17 mouse cellular contexts compared by ENCODE assay signal in genomic region chr19:27693706-27694105, GRCm38 (mm10).
DNase-seq lines count a peak whose midpoint lies in the region; ATAC-seq and TF ChIP-seq lines count a peak whose summit lies in the region.
"Had no signal": no experiment of that assay in that cellular context is flagged by ENCODE, and none has a peak within 500 bp of the region (broad histone marks: within the 10 kb centered on the region; RNA-seq: fewer than 3 reads in every experiment).

No protein-coding gene starts in this region.

- WGBS in hindbrain, postnatal 0 days: 81% methylated on average over 7 of the region's 7 CpGs
- 75% methylated on average over 7 of the region's 7 CpGs for WGBS in hindbrain, embryonic 10.5 days

- peak; percentile 36 for TF ChIP-seq RAD21 in MEL (IDR thresholded peaks at IDR 0.05; ENCODE audit: low read depth, low read length)

- TF ChIP-seq EP300 in MEL (IDR thresholded peaks at IDR 0.05; ENCODE audit: low read depth in 1 of 2, low read length in 2 of 2): no peak

- H3K36me3 ChIP-seq in hindbrain, postnatal 0 days (ENCODE audit: insufficient read depth, low read length): no peaks in the 10 kb centered on the region
- H3K36me3 ChIP-seq in hindbrain, embryonic 10.5 days: no peaks in the 10 kb centered on the region
- H3K36me3 ChIP-seq in testis, adult 2 months (ENCODE audit: control insufficient read depth, insufficient read depth, low read length): no peaks in the 10 kb centered on the region
- H3K36me3 ChIP-seq in MEL (ENCODE audit: control insufficient read depth in 1 of 2, insufficient read depth in 2 of 2, low read length in 2 of 2): no peaks in the 10 kb centered on the region
- H3K36me3 ChIP-seq: forebrain, embryonic 12.5 days; kidney, embryonic 15.5 days had no signal

- ATAC-seq in hindbrain, postnatal 0 days: no peak
- ATAC-seq: activated CD4-positive, CD25-positive, alpha-beta regulatory T cell, adult 4 months; inflammation-experienced regulatory T-cells, adult 6 months had no signal

- no peak for TF ChIP-seq POLR2A in testis, adult 2 months (IDR thresholded peaks at IDR 0.05; ENCODE audit: control insufficient read depth, low read depth, low read length)
- TF ChIP-seq POLR2A in MEL (IDR thresholded peaks at IDR 0.05; ENCODE audit: control insufficient read depth in 1 of 2, insufficient read depth in 1 of 2, low read depth in 1 of 2, low read length in 2 of 2, poor library complexity in 1 of 2): no peak

- DNase-seq in hindbrain, postnatal 0 days (ENCODE audit: low spot score): no peak
- no peak for DNase-seq in hindbrain, embryonic 10.5 days (ENCODE audit: low spot score)
- no peak for DNase-seq in testis, postnatal 10 days (ENCODE audit: low spot score)
- DNase-seq in MEL (ENCODE audit: low read depth, low spot score): peak; percentile 21
- peak; percentile 22 for DNase-seq in thymus, postnatal 4 days
- no peak for DNase-seq in gastrocnemius, adult 8-10 months (ENCODE audit: low spot score in 2 of 2)
- DNase-seq: cerebellum, adult 18-20 months; heart, postnatal 36 days; lung, adult 18-20 months; spleen, adult 18-20 months had no signal

- H3K4me1 ChIP-seq in hindbrain, postnatal 0 days (ENCODE audit: insufficient read depth, low read length): no peaks in the 10 kb centered on the region
- no peaks in the 10 kb centered on the region for H3K4me1 ChIP-seq in hindbrain, embryonic 10.5 days (replicated peaks)
- no peaks in the 10 kb centered on the region for H3K4me1 ChIP-seq in testis, adult 2 months (ENCODE audit: control insufficient read depth, insufficient read depth, low read length)
- H3K4me1 ChIP-seq in MEL (ENCODE audit: control insufficient read depth in 1 of 2, insufficient read depth in 2 of 2, low read length in 2 of 2): no peaks in the 10 kb centered on the region
- H3K4me1 ChIP-seq: forebrain, embryonic 12.5 days; kidney, embryonic 15.5 days had no signal

- no peaks in the 10 kb centered on the region for H3K27me3 ChIP-seq in hindbrain, postnatal 0 days (ENCODE audit: insufficient read depth, low read length)
- no peaks in the 10 kb centered on the region for H3K27me3 ChIP-seq in hindbrain, embryonic 10.5 days (ENCODE audit: insufficient read depth, poor library complexity, severe bottlenecking)
- no peaks in the 10 kb centered on the region for H3K27me3 ChIP-seq in testis, adult 2 months (ENCODE audit: control insufficient read depth, insufficient read depth, low read length)
- H3K27me3 ChIP-seq in MEL (ENCODE audit: control insufficient read depth in 1 of 2, insufficient read depth in 2 of 2, low read length in 2 of 2): no peaks in the 10 kb centered on the region
- H3K27me3 ChIP-seq: forebrain, embryonic 12.5 days; kidney, embryonic 15.5 days had no signal

- peak; percentile 9; the same call in 1 of the 2 replicates for TF ChIP-seq CTCF in hindbrain, postnatal 0 days (IDR thresholded peaks at IDR 0.05; ENCODE audit: low read depth)
- peak; percentile 68; the same call in 1 of the 2 replicates for TF ChIP-seq CTCF in testis, adult 2 months (IDR thresholded peaks at IDR 0.05; ENCODE audit: control insufficient read depth, insufficient read depth, insufficient replicate concordance, low read depth, low read length)
- peak; percentile 8 to 57 (median 37); a peak in 4 of 6 replicates for TF ChIP-seq CTCF in MEL (IDR thresholded peaks at IDR 0.05 in 2 of 3, conservative IDR thresholded peaks at IDR 0.05 in 1 of 3; ENCODE audit: control insufficient read depth in 1 of 3, insufficient read depth in 1 of 3, low read depth in 2 of 3, low read length in 3 of 3, poor library complexity in 1 of 3, severe bottlenecking in 1 of 3)

- no peaks in the 10 kb centered on the region for H3K79me2 ChIP-seq in MEL (ENCODE audit: control insufficient read depth, insufficient read depth, low read length, poor library complexity)

- no peak overlapping the region for H3K4me3 ChIP-seq in hindbrain, postnatal 0 days (ENCODE audit: low read length)
- H3K4me3 ChIP-seq in hindbrain, embryonic 10.5 days: no peak overlapping the region
- no peak overlapping the region for H3K4me3 ChIP-seq in testis, adult 2 months (ENCODE audit: control insufficient read depth, low read depth, low read length)
- H3K4me3 ChIP-seq in MEL (ENCODE audit: control insufficient read depth in 1 of 2, insufficient read depth in 1 of 2, low read depth in 2 of 2, low read length in 2 of 2): no peak overlapping the region
- H3K4me3 ChIP-seq: forebrain, embryonic 12.5 days; kidney, embryonic 15.5 days had no signal

- H3K9me3 ChIP-seq in hindbrain, postnatal 0 days (ENCODE audit: low read length): peaks cover 4% of the 10 kb centered on the region; the same call in 1 of the 2 replicates
- H3K9me3 ChIP-seq in hindbrain, embryonic 10.5 days: peaks cover 3% of the 10 kb centered on the region; the same call in 1 of the 2 replicates
- H3K9me3 ChIP-seq in MEL (replicated peaks; ENCODE audit: insufficient read depth, low read length): no peaks in the 10 kb centered on the region
- H3K9me3 ChIP-seq: kidney, embryonic 15.5 days had no signal

- no peak overlapping the region for H3K9ac ChIP-seq in hindbrain, postnatal 0 days (replicated peaks; ENCODE audit: low read length)
- no peak overlapping the region for H3K9ac ChIP-seq in MEL (ENCODE audit: control insufficient read depth, low read depth, low read length, poor library complexity, severe bottlenecking)
- H3K9ac ChIP-seq: forebrain, embryonic 12.5 days; kidney, embryonic 15.5 days had no signal

- H3K27ac ChIP-seq in hindbrain, postnatal 0 days: no peak overlapping the region
- no peak overlapping the region for H3K27ac ChIP-seq in hindbrain, embryonic 10.5 days
- H3K27ac ChIP-seq in testis, adult 2 months (ENCODE audit: control insufficient read depth, insufficient read depth, low read depth, low read length): no peak overlapping the region
- H3K27ac ChIP-seq in MEL (ENCODE audit: control insufficient read depth, low read depth, low read length): no peak overlapping the region
- H3K27ac ChIP-seq: forebrain, embryonic 12.5 days; kidney, embryonic 15.5 days; stomach, postnatal 0 days had no signal

- H3K4me2 ChIP-seq in hindbrain, postnatal 0 days (ENCODE audit: low read depth, low read length): no peak overlapping the region
- H3K4me2 ChIP-seq: forebrain, embryonic 12.5 days; heart, embryonic 11.5 days; kidney, embryonic 15.5 days had no signal

TF ChIP-seq in MEL, 35 proteins besides CTCF, POLR2A, EP300 and RAD21:
- TF ChIP-seq MAFK (IDR thresholded peaks at IDR 0.05; ENCODE audit: borderline replicate concordance, low read depth, low read length) (no peak), SMC3 (IDR thresholded peaks at IDR 0.05; ENCODE audit: low read depth, low read length) (peak; percentile 26; the same call in 1 of the 2 replicates), UBTF (IDR thresholded peaks at IDR 0.05; ENCODE audit: borderline replicate concordance, insufficient read depth, low read depth, low read length) (no peak), CHD2 (IDR thresholded peaks at IDR 0.05; ENCODE audit: low read length) (no peak), NRF1 (IDR thresholded peaks at IDR 0.05; ENCODE audit: insufficient read depth, low read depth, low read length, poor library complexity, severe bottlenecking) (no peak)

Comparison
In these comparisons a context has a peak if more than half of its experiments do, and no peak if none do; other contexts are left out.
1. DNase-seq: peak in MEL (single experiment) and thymus, postnatal 4 days (single experiment); none in hindbrain, postnatal 0 days (single experiment), hindbrain, embryonic 10.5 days (single experiment), testis, postnatal 10 days (single experiment) and gastrocnemius, adult 8-10 months (0 of 2).
2. CTCF ChIP-seq: peak in every context shown above with its lines; median percentile 68 in testis, adult 2 months; 37 in MEL; 9 in hindbrain, postnatal 0 days.